Mouse (Mus musculus) megakaryocyte, embryonic 14.5 days (primary cell): ENCODE results near the gene Rora.

ENCODE experiments used
- FLI1 ChIP-seq: IDR thresholded peaks from 2 replicates; pipeline ENCODE4 v1.6.1; 2012; ENCODE audit warnings: low read length, inconsistent platforms, mixed read lengths
- GATA1 ChIP-seq: IDR thresholded peaks from 3 replicates; pipeline ENCODE4 v1.6.1; 2012; ENCODE audit warnings: mixed read lengths, low read length, inconsistent platforms, borderline replicate concordance

- TF ChIP-seq GATA1 (no peak), FLI1 (no peak)
These were observed 619.3 kb downstream of the Rora start for GRCm38 (mm10) chr9:69272884-69273283.
